Mouse (Mus musculus): ENCODE measurements around the gene Itpripl2. TPM values are rescaled to one million over a fixed set of nuclear protein-coding genes. Genes with fewer than 3 reads are reported as not detected.

Gene Itpripl2
- polyA plus RNA-seq, 1 experiment = 3.0 TPM

- Histone ChIP-seq H3K9me3 (peaks cover 37% of the 10 kb centered on the region), H3K4me1 (peaks cover 18% of the 10 kb centered on the region), H3K4me3 (replicated peaks) (no peak overlapping the region), H3K27me3 (replicated peaks) (peaks cover 5% of the 10 kb centered on the region), H3K36me3 (replicated peaks; ENCODE audit: low read length) (no peaks in the 10 kb centered on the region)
- no peak for TF ChIP-seq FLI1 (IDR thresholded peaks at IDR 0.05; ENCODE audit: low read length)
- TF ChIP-seq GATA1 (IDR thresholded peaks at IDR 0.05; ENCODE audit: borderline replicate concordance, low read length) = no peak
Observed at GRCm38 (mm10) chr7:118475008-118475705, 16.6 kb downstream of the Itpripl2 start.

- Histone ChIP-seq H3K27me3 (replicated peaks) (peaks cover 5% of the 10 kb centered on the region), H3K4me3 (replicated peaks) (no peak overlapping the region), H3K36me3 (replicated peaks; ENCODE audit: low read length) (no peaks in the 10 kb centered on the region), H3K4me1 (peaks cover 1% of the 10 kb centered on the region; the same call in 1 of the 2 replicates), H3K9me3 (peaks cover 37% of the 10 kb centered on the region)
- no peak for TF ChIP-seq FLI1 (IDR thresholded peaks at IDR 0.05; ENCODE audit: low read length)
- no peak for TF ChIP-seq GATA1 (IDR thresholded peaks at IDR 0.05; ENCODE audit: borderline replicate concordance, low read length)
Observed at GRCm38 (mm10) chr7:118472886-118473285, 18.9 kb downstream of the Itpripl2 start.

GRCm38 (mm10) chr7:118468060-118468459 lies 23.7 kb downstream of the Itpripl2 start:
- Histone ChIP-seq H3K4me1 (no peaks in the 10 kb centered on the region), H3K27me3 (replicated peaks) (peaks cover 24% of the 10 kb centered on the region), H3K9me3 (peaks cover 17% of the 10 kb centered on the region), H3K4me3 (replicated peaks) (no peak overlapping the region), H3K36me3 (replicated peaks; ENCODE audit: low read length) (no peaks in the 10 kb centered on the region)
- TF ChIP-seq FLI1 (IDR thresholded peaks at IDR 0.05; ENCODE audit: low read length) = no peak
- TF ChIP-seq GATA1 (IDR thresholded peaks at IDR 0.05; ENCODE audit: borderline replicate concordance, low read length) = no peak

DNA sequence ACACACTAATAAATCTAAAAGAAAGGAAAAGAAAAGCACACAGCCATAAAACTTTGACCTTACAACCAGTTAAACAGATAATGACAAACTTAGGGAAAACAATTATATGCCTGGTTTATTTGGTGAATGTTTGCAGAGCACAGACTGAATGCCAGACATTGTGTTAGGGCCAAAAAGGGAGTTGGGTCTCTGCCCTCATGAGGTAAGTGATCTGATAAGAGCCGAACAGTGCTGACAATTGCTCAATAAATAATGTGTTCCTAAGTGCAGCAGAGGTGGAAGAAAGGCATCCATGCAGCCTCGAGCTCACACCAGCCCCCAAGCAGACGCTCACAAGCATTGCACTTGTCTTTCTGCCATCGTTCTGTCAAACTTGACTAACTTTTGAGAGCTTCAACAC lies 27.3 kb downstream of the Itpripl2 start:
- Histone ChIP-seq H3K9me3 (no peaks in the 10 kb centered on the region), H3K36me3 (replicated peaks; ENCODE audit: low read length) (no peaks in the 10 kb centered on the region), H3K4me3 (replicated peaks) (no peak overlapping the region), H3K27me3 (replicated peaks) (peaks cover 47% of the 10 kb centered on the region), H3K4me1 (no peaks in the 10 kb centered on the region)
- TF ChIP-seq FLI1 (IDR thresholded peaks at IDR 0.05; ENCODE audit: low read length) = no peak
- TF ChIP-seq GATA1 (IDR thresholded peaks at IDR 0.05; ENCODE audit: borderline replicate concordance, low read length) = no peak

- H3K36me3 ChIP-seq (replicated peaks; ENCODE audit: low read length) = no peaks in the 10 kb centered on the region
- no peak for TF ChIP-seq GATA1 (IDR thresholded peaks at IDR 0.05; ENCODE audit: borderline replicate concordance, low read length)
- TF ChIP-seq FLI1 (IDR thresholded peaks at IDR 0.05; ENCODE audit: low read length) = no peak
- no peaks in the 10 kb centered on the region for H3K4me1 ChIP-seq
- H3K9me3 ChIP-seq = no peaks in the 10 kb centered on the region
- H3K4me3 ChIP-seq (replicated peaks) = no peak overlapping the region
- H3K27me3 ChIP-seq (replicated peaks) = peaks cover 54% of the 10 kb centered on the region
Observed at GRCm38 (mm10) chr7:118462818-118463762, 28.7 kb downstream of the Itpripl2 start.

DNA sequence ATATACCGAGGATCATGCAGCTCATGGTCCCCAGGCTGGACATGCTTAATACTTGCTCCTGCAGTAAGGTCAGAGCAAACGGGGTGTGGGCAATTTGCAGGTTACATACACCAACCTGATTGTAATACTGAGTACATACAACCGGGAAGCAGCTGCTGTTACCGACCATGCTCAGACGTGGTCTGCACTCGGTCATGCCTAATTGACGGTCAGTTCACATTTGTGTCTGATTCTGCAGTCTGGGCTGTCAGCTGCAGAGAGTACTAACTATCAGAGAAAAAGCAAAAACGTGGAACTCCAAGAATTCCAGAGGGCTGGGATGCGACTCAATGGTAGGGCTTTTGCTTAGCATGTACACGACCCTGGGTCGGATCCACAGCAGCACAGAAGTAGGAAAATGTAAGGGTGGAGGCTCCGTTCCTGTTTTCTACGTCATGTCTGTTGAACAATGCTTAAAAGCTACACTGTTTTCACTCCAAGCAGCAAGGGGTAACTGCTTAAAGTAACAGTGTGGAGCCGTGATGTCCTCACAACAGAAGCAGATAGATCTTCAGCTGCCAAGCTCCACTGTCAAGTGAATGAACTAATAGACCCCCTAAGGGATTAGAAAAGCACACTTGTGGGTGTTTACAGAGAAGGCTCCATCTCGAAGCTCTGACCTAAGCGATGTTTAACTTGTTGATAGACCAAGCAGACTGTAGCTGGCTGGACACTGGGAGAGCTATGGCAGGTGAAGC lies 30.2 kb downstream of the Itpripl2 start:
- H3K4me3 ChIP-seq (replicated peaks) = no peak overlapping the region
- no peaks in the 10 kb centered on the region for H3K4me1 ChIP-seq
- TF ChIP-seq FLI1 (IDR thresholded peaks at IDR 0.05; ENCODE audit: low read length) = no peak
- no peak for TF ChIP-seq GATA1 (IDR thresholded peaks at IDR 0.05; ENCODE audit: borderline replicate concordance, low read length)
- no peaks in the 10 kb centered on the region for H3K36me3 ChIP-seq (replicated peaks; ENCODE audit: low read length)
- peaks cover 54% of the 10 kb centered on the region for H3K27me3 ChIP-seq (replicated peaks)
- no peaks in the 10 kb centered on the region for H3K9me3 ChIP-seq

- Histone ChIP-seq H3K27me3 (replicated peaks) (peaks cover 77% of the 10 kb centered on the region), H3K4me3 (replicated peaks) (no peak overlapping the region), H3K9me3 (no peaks in the 10 kb centered on the region), H3K36me3 (replicated peaks; ENCODE audit: low read length) (no peaks in the 10 kb centered on the region), H3K4me1 (peaks cover 11% of the 10 kb centered on the region)
- TF ChIP-seq FLI1 (IDR thresholded peaks at IDR 0.05; ENCODE audit: low read length) (no peak), GATA1 (IDR thresholded peaks at IDR 0.05; ENCODE audit: borderline replicate concordance, low read length) (no peak)
Observed at GRCm38 (mm10) chr7:118453722-118454121, 38.1 kb downstream of the Itpripl2 start.

- Histone ChIP-seq H3K9me3 (no peaks in the 10 kb centered on the region), H3K4me1 (peaks cover 19% of the 10 kb centered on the region), H3K4me3 (replicated peaks) (no peak overlapping the region), H3K36me3 (replicated peaks; ENCODE audit: low read length) (no peaks in the 10 kb centered on the region), H3K27me3 (replicated peaks) (peaks cover 78% of the 10 kb centered on the region)
- TF ChIP-seq GATA1 (IDR thresholded peaks at IDR 0.05; ENCODE audit: borderline replicate concordance, low read length) (no peak), FLI1 (IDR thresholded peaks at IDR 0.05; ENCODE audit: low read length) (no peak)
Observed at GRCm38 (mm10) chr7:118452940-118453339, 38.8 kb downstream of the Itpripl2 start.

DNA sequence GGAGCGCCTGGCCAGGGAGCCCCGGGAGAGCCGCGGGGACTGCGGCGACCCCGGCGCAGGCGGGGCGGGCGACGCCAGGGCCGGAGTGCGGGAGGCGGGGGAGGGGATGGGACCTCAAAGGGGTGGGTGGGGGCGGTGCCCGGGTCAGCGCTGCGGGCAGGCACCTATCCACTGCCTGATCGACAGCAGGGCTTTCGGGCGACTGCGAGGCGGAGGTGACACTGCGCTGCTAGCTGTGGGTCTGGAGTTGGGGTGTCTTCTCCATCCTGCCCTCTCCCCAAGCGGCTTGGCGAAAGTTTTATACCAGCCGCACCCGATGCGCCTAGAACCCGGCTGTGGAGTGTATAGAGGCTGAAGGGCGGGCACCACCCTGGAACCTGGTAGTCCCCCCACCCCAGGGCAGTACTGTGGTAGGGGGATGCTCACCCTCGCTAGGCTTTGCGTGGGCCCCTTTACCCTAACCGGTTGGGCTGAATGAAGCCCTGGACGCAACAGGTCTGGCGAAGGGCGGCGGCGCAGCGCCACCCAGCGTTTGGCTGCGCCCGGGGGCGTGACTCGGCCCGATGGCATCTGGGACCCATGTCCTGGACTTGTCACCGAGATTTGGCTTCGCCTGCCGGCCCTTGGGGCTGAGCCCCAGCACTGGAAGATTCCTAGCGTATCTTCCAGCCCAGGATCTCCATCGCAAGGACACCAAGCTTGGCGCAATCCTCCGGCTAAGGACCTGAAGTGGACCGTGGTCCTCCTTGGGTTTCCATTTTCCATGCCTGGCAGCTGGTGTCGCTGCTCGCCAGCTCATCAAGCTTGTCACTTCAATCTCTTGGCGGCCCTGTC lies 43.4 kb downstream of the Itpripl2 start, which contains the start of gene Syt17:
Syt17 (minus strand) TSS at position 89 of the 834 bp plus-strand sequence.
- no peaks in the 10 kb centered on the region for H3K9me3 ChIP-seq
- peaks cover 28% of the 10 kb centered on the region for H3K4me1 ChIP-seq
- TF ChIP-seq GATA1 (IDR thresholded peaks at IDR 0.05; ENCODE audit: borderline replicate concordance, low read length) (no peak), FLI1 (IDR thresholded peaks at IDR 0.05; ENCODE audit: low read length) (no peak)
- H3K4me3 ChIP-seq (replicated peaks) = peak within 1 kb of the TSS; percentile 90
- H3K27me3 ChIP-seq (replicated peaks) = peaks cover 88% of the 10 kb centered on the region
- H3K36me3 ChIP-seq (replicated peaks; ENCODE audit: low read length) = no peaks in the 10 kb centered on the region
